ENCODE assay signal across 29 mouse cellular contexts in genomic region chr1:46863434-46863833, GRCm38 (mm10). TPM values are rescaled to one million over a fixed set of nuclear protein-coding genes. Genes with fewer than 3 reads are reported as not detected.
DNase-seq lines count a peak whose midpoint lies in the region; ATAC-seq and TF ChIP-seq lines count a peak whose summit lies in the region.
"Had no signal": no experiment of that assay in that cellular context is flagged by ENCODE, and none has a peak within 500 bp of the region (broad histone marks: within the 10 kb centered on the region; RNA-seq: fewer than 3 reads in every experiment).

No protein-coding gene starts in this region.

- no peaks in the 10 kb centered on the region for H3K36me3 ChIP-seq in lung, embryonic 16.5 days (ENCODE audit: control insufficient read depth, insufficient read depth, low read length)
- H3K36me3 ChIP-seq: embryonic facial prominence, embryonic 10.5 days; embryonic facial prominence, embryonic 15.5 days; G1E; heart, embryonic 10.5 days; heart, embryonic 15.5 days; hindbrain, embryonic 12.5 days; intestine, embryonic 15.5 days; liver, embryonic 12.5 days; midbrain, embryonic 13.5 days had no signal

- TF ChIP-seq CTCF in lung, adult 2 months (IDR thresholded peaks at IDR 0.05; ENCODE audit: insufficient read depth, low read length), result no peak

- no peaks in the 10 kb centered on the region for H3K27me3 ChIP-seq in lung, embryonic 16.5 days (ENCODE audit: control insufficient read depth, insufficient read depth, low read depth, low read length)
- H3K27me3 ChIP-seq: embryonic facial prominence, embryonic 15.5 days; forebrain, embryonic 13.5 days; heart, embryonic 15.5 days; hindbrain, embryonic 12.5 days; intestine, embryonic 15.5 days; liver, embryonic 12.5 days; midbrain, embryonic 13.5 days had no signal

- no peak for TF ChIP-seq POLR2A in lung, adult 2 months (IDR thresholded peaks at IDR 0.05; ENCODE audit: borderline replicate concordance, extremely low read depth, low read depth, low read length)

- 55% methylated on average over 2 of the region's 2 CpGs for WGBS in lung, embryonic 16.5 days
- WGBS in lung, adult 2 months, result 67% methylated on average over 2 of the region's 2 CpGs

- H3K27ac ChIP-seq in lung, embryonic 16.5 days (ENCODE audit: low read length), result peak overlapping the region; percentile 45; the same call in 1 of the 2 replicates
- H3K27ac ChIP-seq: embryonic facial prominence, embryonic 10.5 days; embryonic facial prominence, embryonic 15.5 days; forebrain, embryonic 13.5 days; heart, embryonic 10.5 days; hindbrain, embryonic 12.5 days; hindbrain, postnatal 0 days; intestine, embryonic 15.5 days; layer of hippocampus, adult 2 months; liver, embryonic 12.5 days; midbrain, embryonic 13.5 days had no signal

- H3K4me3 ChIP-seq in lung, embryonic 16.5 days (ENCODE audit: low read length), result no peak overlapping the region
- no peak overlapping the region for H3K4me3 ChIP-seq in lung, adult 2 months (replicated peaks; ENCODE audit: extremely low read depth, low read depth, low read length)
- H3K4me3 ChIP-seq: embryonic facial prominence, embryonic 10.5 days; embryonic facial prominence, embryonic 15.5 days; forebrain, embryonic 13.5 days; heart, embryonic 10.5 days; heart, embryonic 15.5 days; hindbrain, embryonic 12.5 days; intestine, embryonic 15.5 days; layer of hippocampus, adult 2 months; liver, embryonic 12.5 days; midbrain, embryonic 13.5 days had no signal

- peak; percentile 93 for ATAC-seq in lung, embryonic 16.5 days (ENCODE audit: low read depth)
- ATAC-seq: forebrain, embryonic 13.5 days; hindbrain, postnatal 0 days; intestine, embryonic 15.5 days; liver, embryonic 12.5 days; liver, postnatal 0 days; midbrain, embryonic 13.5 days had no signal

- peaks cover 8% of the 10 kb centered on the region; the same call in 1 of the 2 replicates for H3K4me1 ChIP-seq in lung, embryonic 16.5 days (replicated peaks; ENCODE audit: control insufficient read depth, insufficient read depth, low read length)
- no peaks in the 10 kb centered on the region; the same call in none of the 2 replicates for H3K4me1 ChIP-seq in lung, adult 2 months (ENCODE audit: control insufficient read depth, insufficient read depth, low read length)
- H3K4me1 ChIP-seq: embryonic facial prominence, embryonic 10.5 days; embryonic facial prominence, embryonic 15.5 days; forebrain, embryonic 13.5 days; heart, embryonic 10.5 days; hindbrain, embryonic 12.5 days; intestine, embryonic 15.5 days; liver, embryonic 12.5 days; midbrain, embryonic 13.5 days had no signal

- no peak for DNase-seq in lung, adult 2 months
- DNase-seq in ZHBTc4 (ENCODE audit: low read depth, low spot score), result peak; percentile 53
- peak; percentile 49 for DNase-seq in lung, postnatal 36 days
- DNase-seq in spleen, postnatal 10 days (ENCODE audit: low spot score in 2 of 2), result no peak
- DNase-seq in urinary bladder, postnatal 14 days (ENCODE audit: low spot score), result no peak
- DNase-seq: adrenal gland, postnatal 36 days; B cell, adult 2 months; cerebellum, adult 2 months; cerebellum, postnatal 14 days; gastrocnemius, postnatal 14 days; heart, adult 11 months; kidney, adult 2 months; kidney, postnatal 10 days; left cerebral cortex, postnatal 4 days; liver, postnatal 0 days; thymus, postnatal 4 days had no signal

- H3K4me2 ChIP-seq in lung, embryonic 16.5 days (ENCODE audit: low read depth, low read length), result no peak overlapping the region
- H3K4me2 ChIP-seq: embryonic facial prominence, embryonic 15.5 days; forebrain, embryonic 13.5 days; heart, embryonic 15.5 days; hindbrain, embryonic 12.5 days; intestine, embryonic 15.5 days; liver, embryonic 12.5 days; midbrain, embryonic 13.5 days had no signal

- no peak overlapping the region for H3K9ac ChIP-seq in lung, embryonic 16.5 days (ENCODE audit: low read length)
- H3K9ac ChIP-seq: embryonic facial prominence, embryonic 15.5 days; forebrain, embryonic 13.5 days; heart, embryonic 15.5 days; hindbrain, embryonic 12.5 days; intestine, embryonic 15.5 days; liver, embryonic 12.5 days; liver, postnatal 0 days; midbrain, embryonic 13.5 days had no signal

- H3K9me3 ChIP-seq in lung, embryonic 16.5 days (ENCODE audit: control insufficient read depth, low read length), result no peaks in the 10 kb centered on the region
- H3K9me3 ChIP-seq: embryonic facial prominence, embryonic 10.5 days; embryonic facial prominence, embryonic 15.5 days; forebrain, embryonic 13.5 days; G1E; heart, embryonic 10.5 days; heart, embryonic 15.5 days; hindbrain, embryonic 12.5 days; intestine, embryonic 15.5 days; liver, embryonic 12.5 days; midbrain, embryonic 13.5 days had no signal

RNA-seq across cellular contexts. Expression of gene Slc39a10, which starts 29.2 kb away (rescaled TPM):
- polyA plus RNA-seq in lung, embryonic 16.5 days (2015; fragmentation: Nextera tagmentation; extraction: Ambion mirVana), result 37.8 and 39.7 TPM in 2 replicates
- 6.1 and 8.1 TPM in 2 replicates for polyA plus RNA-seq in lung, adult 2 months (2012; rRNA removed)

Comparison
In these comparisons a context has a peak if more than half of its experiments do, and no peak if none do; other contexts are left out.
1. DNase-seq: peak in ZHBTc4 (single experiment) and lung, postnatal 36 days (single experiment); none in lung, adult 2 months (single experiment), spleen, postnatal 10 days (0 of 2) and urinary bladder, postnatal 14 days (single experiment).